Mouse (Mus musculus): ENCODE measurements around the gene Trpm1. TPM values are rescaled to one million over a fixed set of nuclear protein-coding genes. Genes with fewer than 3 reads are reported as not detected.

The Trpm1 gene
- polyA plus RNA-seq, 1 experiment from 2014 or later = 0.11 TPM

DNA sequence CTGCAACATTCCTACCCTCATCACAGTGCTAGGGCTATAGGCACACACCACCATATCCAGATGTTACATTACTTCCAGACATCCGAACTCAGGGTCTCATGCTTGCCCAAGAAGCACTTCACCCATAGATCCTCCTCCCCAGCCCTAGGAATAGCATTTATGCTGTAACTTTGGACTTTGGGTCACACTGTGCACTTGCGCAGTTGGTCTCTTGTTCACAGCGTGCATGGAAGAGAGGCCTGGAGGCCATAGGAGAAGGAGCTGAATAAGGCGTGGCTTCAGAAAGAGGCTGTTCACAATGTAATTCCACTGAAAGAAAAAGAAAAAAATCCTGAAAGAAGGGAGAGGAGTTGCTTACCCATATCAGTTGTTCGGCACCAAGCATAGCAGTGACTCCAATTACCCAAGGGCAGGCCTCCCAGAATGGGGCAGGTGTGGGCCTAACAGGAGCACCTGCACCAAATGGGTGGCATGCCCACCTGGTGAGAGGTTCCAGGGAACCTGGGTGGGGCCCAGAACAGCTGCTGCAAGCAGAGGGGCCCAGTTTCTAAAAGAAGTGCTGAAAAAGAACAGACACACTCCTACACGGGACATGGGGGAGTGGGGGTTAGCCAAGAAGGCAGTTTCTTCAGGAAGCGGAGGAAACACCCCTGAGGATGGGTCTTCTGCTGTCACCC, 84.9 kb downstream of the Trpm1 start:
- H3K4me2 ChIP-seq = no peak overlapping the region
- H3K4me1 ChIP-seq (replicated peaks) = no peaks in the 10 kb centered on the region
- H3K27me3 ChIP-seq = no peaks in the 10 kb centered on the region
- H3K9me3 ChIP-seq (replicated peaks) = no peaks in the 10 kb centered on the region
- no peak overlapping the region for H3K9ac ChIP-seq
- H3K27ac ChIP-seq = no peak overlapping the region
- no peak for ATAC-seq (replicated peaks; ENCODE audit: insufficient number of reproducible peaks, insufficient read depth, low FRiP score, low read depth)
- no peak overlapping the region for H3K4me3 ChIP-seq
- 82% methylated on average over 7 of the region's 7 CpGs for WGBS
- no peaks in the 10 kb centered on the region for H3K36me3 ChIP-seq

DNA sequence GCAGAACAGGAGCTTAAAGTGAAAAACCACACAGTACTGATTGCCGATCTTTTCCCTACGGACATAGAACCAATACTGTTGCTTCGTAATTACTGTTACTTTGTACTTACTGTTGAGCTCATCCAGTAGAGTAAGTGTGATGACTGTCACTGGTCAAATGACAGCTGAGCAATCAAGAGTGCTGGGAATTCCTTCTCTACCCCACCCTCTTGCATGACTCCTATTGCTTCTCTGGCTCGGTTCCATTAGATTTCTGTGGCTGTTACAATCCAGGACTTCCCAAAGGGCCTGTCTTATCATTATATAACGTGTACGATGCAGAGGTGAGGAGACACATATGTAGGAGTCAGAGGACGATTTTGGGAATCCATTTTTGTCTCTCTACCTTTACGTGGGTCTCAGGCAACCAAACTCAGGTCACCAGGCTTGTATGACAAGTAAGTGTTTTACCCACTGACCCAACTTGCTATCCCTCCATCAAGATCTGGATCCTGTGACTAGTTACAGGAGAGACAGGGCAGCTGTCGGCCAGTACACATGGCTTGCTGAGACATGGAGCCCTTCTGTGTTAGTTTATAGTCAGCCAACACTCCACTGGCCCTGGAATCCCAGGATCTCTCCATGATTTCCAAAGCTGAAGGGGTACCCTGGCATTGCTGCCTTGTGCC, 85.6 kb downstream of the Trpm1 start:
- Histone ChIP-seq H3K9ac (no peak overlapping the region), H3K27ac (no peak overlapping the region)
- 68% methylated on average over 9 of the region's 9 CpGs for WGBS

DNA sequence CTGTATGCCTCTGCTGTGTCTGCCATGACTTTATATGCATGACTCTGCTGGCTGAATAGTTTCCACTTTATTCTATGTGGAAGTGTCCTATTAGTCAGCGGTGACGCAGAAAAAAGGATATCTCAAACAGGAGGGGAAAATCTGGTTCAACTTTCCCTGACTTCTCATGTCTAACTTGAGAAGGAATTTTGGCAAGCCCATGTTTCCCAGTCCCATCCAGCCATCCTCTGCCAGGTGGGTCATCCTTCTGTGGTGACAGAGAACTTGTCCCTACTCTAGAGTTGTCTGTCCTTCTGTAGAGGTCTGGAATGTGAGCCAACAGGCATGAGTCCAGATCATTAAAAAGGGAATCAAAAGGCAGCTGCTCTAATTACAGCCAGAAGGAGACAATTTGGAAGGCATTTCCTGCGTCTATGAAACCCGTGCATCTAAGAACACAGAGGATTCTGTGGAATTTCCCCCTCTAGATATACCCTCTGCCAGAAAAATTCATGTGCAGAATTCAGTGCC, 86.2 kb downstream of the Trpm1 start:
- 67% methylated on average over 4 of the region's 4 CpGs for WGBS
- no peaks in the 10 kb centered on the region for H3K27me3 ChIP-seq
- ATAC-seq (replicated peaks; ENCODE audit: insufficient number of reproducible peaks, insufficient read depth, low FRiP score, low read depth) = no peak
- H3K9ac ChIP-seq = no peak overlapping the region
- no peak overlapping the region for H3K4me3 ChIP-seq
- no peaks in the 10 kb centered on the region for H3K36me3 ChIP-seq
- no peaks in the 10 kb centered on the region for H3K4me1 ChIP-seq (replicated peaks)
- H3K4me2 ChIP-seq = no peak overlapping the region
- H3K27ac ChIP-seq = no peak overlapping the region
- no peaks in the 10 kb centered on the region for H3K9me3 ChIP-seq (replicated peaks)

More for the DNA sequence above, 85.6 kb downstream of the Trpm1 start:
- H3K27me3 ChIP-seq = no peaks in the 10 kb centered on the region
- no peak overlapping the region for H3K4me3 ChIP-seq
- H3K4me1 ChIP-seq (replicated peaks) = no peaks in the 10 kb centered on the region
- H3K9me3 ChIP-seq (replicated peaks) = no peaks in the 10 kb centered on the region
- H3K4me2 ChIP-seq = no peak overlapping the region
- no peaks in the 10 kb centered on the region for H3K36me3 ChIP-seq
- no peak for ATAC-seq (replicated peaks; ENCODE audit: insufficient number of reproducible peaks, insufficient read depth, low FRiP score, low read depth)

DNA sequence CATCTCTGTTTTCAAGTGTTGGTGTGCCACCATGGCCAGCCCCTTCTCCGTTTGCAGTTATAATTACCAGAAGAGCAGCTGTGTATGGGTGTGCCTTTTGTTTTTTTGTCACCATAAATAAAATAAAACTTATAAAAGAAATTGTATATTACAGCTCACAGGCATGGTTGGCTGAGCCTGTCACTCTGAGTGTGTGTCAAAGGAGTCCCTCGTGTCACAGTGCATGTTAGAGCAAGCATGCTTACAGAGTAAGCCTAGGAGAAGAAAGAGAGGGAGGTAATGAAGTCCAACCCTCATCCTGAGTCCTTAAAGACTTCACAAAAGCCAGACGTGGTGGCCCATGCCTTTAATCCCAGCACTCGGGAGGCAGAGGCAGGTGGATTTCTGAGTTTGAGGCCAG, 88.8 kb downstream of the Trpm1 start:
- H3K4me2 ChIP-seq = no peak overlapping the region
- H3K27me3 ChIP-seq = no peaks in the 10 kb centered on the region
- no peaks in the 10 kb centered on the region for H3K4me1 ChIP-seq (replicated peaks)

DNA sequence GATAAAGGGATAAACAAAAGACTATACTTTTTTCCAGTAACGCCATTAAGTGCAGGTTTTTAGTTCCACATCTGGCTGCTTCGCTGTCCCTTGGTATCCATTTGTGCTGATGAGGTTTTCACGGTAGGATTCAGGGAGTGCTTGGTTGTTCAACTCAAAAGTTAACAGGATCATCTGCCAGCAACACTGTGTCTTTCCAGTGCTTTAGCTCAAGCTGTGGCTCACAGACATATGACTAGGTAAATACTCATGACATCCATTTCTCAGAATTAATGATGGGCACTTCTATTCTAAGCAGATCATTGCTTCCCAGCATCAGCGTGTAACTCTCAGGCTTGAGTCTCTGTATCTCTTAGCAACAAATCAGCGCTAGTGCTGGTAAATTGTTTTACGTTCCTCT, 90.7 kb downstream of the Trpm1 start:
- Histone ChIP-seq H3K27me3 (no peaks in the 10 kb centered on the region), H3K27ac (no peak overlapping the region), H3K4me2 (no peak overlapping the region), H3K4me1 (replicated peaks) (no peaks in the 10 kb centered on the region), H3K4me3 (no peak overlapping the region), H3K9me3 (replicated peaks) (no peaks in the 10 kb centered on the region), H3K36me3 (no peaks in the 10 kb centered on the region), H3K9ac (no peak overlapping the region)
- WGBS = 81% methylated on average over 6 of the region's 6 CpGs
- ATAC-seq (replicated peaks; ENCODE audit: insufficient number of reproducible peaks, insufficient read depth, low FRiP score, low read depth) = no peak

More for the DNA sequence above, 88.8 kb downstream of the Trpm1 start:
- no peak overlapping the region for H3K27ac ChIP-seq
- H3K4me3 ChIP-seq = no peak overlapping the region
- no peak overlapping the region for H3K9ac ChIP-seq
- ATAC-seq (replicated peaks; ENCODE audit: insufficient number of reproducible peaks, insufficient read depth, low FRiP score, low read depth) = no peak
- H3K9me3 ChIP-seq (replicated peaks) = no peaks in the 10 kb centered on the region
- H3K36me3 ChIP-seq = no peaks in the 10 kb centered on the region
- 70% methylated on average over 4 of the region's 4 CpGs for WGBS

DNA sequence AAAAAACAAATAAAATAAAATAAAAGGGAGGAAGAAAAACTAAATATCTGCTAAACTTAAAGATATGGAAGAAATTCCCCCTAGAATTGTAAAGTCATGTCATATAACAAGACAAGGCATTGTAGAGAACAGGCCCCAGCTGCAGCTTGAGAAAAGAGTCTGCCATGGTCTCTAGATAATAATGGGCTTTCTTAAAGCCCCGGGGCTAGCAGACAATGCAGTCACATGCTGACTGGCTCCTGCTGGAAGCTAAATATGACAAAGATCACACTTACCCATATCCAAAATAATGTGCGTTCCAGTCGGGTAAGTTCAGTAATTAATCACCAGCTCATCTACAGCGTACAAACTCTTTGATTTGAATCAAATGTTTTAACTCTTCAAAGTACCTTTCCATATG, 93.1 kb downstream of the Trpm1 start:
- WGBS = 71% methylated on average over 4 of the region's 4 CpGs
- Histone ChIP-seq H3K4me1 (replicated peaks) (peaks cover 6% of the 10 kb centered on the region), H3K4me3 (no peak overlapping the region), H3K9me3 (replicated peaks) (no peaks in the 10 kb centered on the region), H3K27me3 (no peaks in the 10 kb centered on the region), H3K36me3 (no peaks in the 10 kb centered on the region), H3K4me2 (no peak overlapping the region), H3K9ac (no peak overlapping the region), H3K27ac (no peak overlapping the region)
- ATAC-seq (replicated peaks; ENCODE audit: insufficient number of reproducible peaks, insufficient read depth, low FRiP score, low read depth) = no peak

DNA sequence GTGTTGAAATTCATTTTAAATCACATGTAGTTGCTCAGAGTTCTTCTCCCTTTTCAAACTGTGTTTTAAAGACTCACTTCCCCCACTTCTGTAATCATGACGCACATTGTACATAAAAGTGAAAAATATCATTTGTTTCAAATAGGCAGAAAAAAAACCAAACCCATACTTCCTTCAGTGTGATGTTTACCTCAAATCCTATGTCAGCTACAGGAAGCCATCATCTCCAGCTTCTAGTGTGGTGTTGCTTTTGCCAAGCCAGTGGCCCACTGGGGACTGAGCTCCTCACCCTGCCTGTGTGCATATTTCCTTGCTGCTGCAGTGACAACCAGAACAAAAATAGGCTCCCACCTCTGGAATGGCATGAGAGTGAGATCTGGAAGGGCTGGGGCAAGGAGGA, 94.7 kb downstream of the Trpm1 start:
- H3K27ac ChIP-seq = no peak overlapping the region
- ATAC-seq (replicated peaks; ENCODE audit: insufficient number of reproducible peaks, insufficient read depth, low FRiP score, low read depth) = no peak

DNA sequence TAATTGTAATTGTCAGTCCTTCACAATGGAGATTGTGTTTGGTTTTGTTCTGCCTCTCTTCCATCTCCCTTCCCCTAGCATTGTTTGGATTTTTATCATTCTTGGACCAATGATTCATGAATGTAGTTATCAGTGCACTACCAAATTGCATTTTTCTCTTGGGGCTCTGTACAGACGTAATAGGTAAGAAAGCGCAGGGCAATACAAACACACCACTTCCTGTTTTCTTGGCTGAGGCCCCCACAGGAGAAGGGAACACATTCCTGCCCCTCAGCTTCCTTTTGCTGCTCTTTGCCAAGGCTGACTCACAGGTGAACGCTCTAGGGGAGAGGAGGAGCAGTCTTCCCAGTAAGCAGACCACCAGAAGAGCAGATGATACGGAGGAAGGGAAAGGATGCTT, 96.1 kb downstream of the Trpm1 start:
- WGBS = 32% methylated on average over 4 of the region's 4 CpGs
- no peaks in the 10 kb centered on the region for H3K9me3 ChIP-seq (replicated peaks)
- no peak overlapping the region for H3K4me2 ChIP-seq
- H3K9ac ChIP-seq = no peak overlapping the region
- peaks cover 6% of the 10 kb centered on the region for H3K4me1 ChIP-seq (replicated peaks)
- no peak overlapping the region for H3K4me3 ChIP-seq
- no peaks in the 10 kb centered on the region for H3K36me3 ChIP-seq
- ATAC-seq (replicated peaks; ENCODE audit: insufficient number of reproducible peaks, insufficient read depth, low FRiP score, low read depth) = no peak
- H3K27ac ChIP-seq = no peak overlapping the region
- no peaks in the 10 kb centered on the region for H3K27me3 ChIP-seq

More for the DNA sequence above, 94.7 kb downstream of the Trpm1 start:
- H3K9me3 ChIP-seq (replicated peaks) = no peaks in the 10 kb centered on the region
- H3K36me3 ChIP-seq = no peaks in the 10 kb centered on the region
- H3K27me3 ChIP-seq = no peaks in the 10 kb centered on the region
- peaks cover 6% of the 10 kb centered on the region for H3K4me1 ChIP-seq (replicated peaks)
- no peak overlapping the region for H3K4me3 ChIP-seq
- WGBS = 95% methylated on average over 1 of the region's 1 CpGs
- no peak overlapping the region for H3K4me2 ChIP-seq
- H3K9ac ChIP-seq = no peak overlapping the region

DNA sequence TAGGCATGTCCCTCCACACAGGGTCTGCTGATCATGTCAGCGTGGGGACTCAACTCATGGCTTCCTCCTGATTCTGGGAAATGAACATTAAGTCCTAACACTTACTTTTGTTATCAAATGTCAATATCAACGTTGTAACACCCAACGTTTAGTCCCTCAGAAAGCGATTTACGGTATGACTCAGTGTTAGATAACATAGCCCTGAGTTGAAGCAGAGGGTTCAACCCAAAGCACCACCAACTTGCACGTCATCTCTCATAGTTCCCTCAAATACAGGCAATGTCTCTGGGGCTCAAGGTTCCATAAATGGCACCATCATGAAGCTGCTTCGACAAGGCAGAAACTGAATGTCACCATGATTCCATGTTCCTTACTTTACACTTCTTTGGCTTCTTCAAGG, 96.8 kb downstream of the Trpm1 start:
- ATAC-seq (replicated peaks; ENCODE audit: insufficient number of reproducible peaks, insufficient read depth, low FRiP score, low read depth) = no peak
- H3K4me2 ChIP-seq = no peak overlapping the region
- 84% methylated on average over 7 of the region's 7 CpGs for WGBS

DNA sequence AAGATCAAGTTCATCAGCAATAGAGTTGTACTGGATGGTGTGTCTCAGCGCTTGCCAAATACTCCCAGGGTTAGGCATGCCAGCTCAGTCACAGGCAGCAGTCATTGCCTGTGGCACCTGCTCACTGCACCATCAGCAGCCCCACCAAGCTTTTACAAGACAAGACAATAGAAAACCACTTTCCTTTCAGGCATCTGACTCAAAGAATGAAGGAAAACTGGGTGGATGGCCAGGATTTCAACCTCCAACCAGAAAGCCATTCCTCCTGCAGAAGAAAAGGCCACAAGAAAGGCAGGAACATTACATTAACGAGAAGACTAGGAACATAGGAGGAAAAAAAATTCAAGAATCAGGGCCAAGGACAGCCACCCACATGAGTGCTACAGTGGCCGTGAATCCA, 100.1 kb downstream of the Trpm1 start:
- Histone ChIP-seq H3K4me1 (replicated peaks) (peaks cover 6% of the 10 kb centered on the region), H3K4me3 (no peak overlapping the region), H3K9me3 (replicated peaks) (no peaks in the 10 kb centered on the region), H3K27me3 (no peaks in the 10 kb centered on the region), H3K4me2 (no peak overlapping the region), H3K27ac (no peak overlapping the region), H3K36me3 (no peaks in the 10 kb centered on the region), H3K9ac (no peak overlapping the region)
- ATAC-seq (replicated peaks; ENCODE audit: insufficient number of reproducible peaks, insufficient read depth, low FRiP score, low read depth) = no peak
- WGBS = 91% methylated on average over 3 of the region's 3 CpGs

More for the DNA sequence above, 96.8 kb downstream of the Trpm1 start:
- peaks cover 6% of the 10 kb centered on the region for H3K4me1 ChIP-seq (replicated peaks)
- H3K9ac ChIP-seq = no peak overlapping the region
- no peak overlapping the region for H3K27ac ChIP-seq
- H3K27me3 ChIP-seq = no peaks in the 10 kb centered on the region
- H3K9me3 ChIP-seq (replicated peaks) = no peaks in the 10 kb centered on the region
- no peaks in the 10 kb centered on the region for H3K36me3 ChIP-seq
- no peak overlapping the region for H3K4me3 ChIP-seq

DNA sequence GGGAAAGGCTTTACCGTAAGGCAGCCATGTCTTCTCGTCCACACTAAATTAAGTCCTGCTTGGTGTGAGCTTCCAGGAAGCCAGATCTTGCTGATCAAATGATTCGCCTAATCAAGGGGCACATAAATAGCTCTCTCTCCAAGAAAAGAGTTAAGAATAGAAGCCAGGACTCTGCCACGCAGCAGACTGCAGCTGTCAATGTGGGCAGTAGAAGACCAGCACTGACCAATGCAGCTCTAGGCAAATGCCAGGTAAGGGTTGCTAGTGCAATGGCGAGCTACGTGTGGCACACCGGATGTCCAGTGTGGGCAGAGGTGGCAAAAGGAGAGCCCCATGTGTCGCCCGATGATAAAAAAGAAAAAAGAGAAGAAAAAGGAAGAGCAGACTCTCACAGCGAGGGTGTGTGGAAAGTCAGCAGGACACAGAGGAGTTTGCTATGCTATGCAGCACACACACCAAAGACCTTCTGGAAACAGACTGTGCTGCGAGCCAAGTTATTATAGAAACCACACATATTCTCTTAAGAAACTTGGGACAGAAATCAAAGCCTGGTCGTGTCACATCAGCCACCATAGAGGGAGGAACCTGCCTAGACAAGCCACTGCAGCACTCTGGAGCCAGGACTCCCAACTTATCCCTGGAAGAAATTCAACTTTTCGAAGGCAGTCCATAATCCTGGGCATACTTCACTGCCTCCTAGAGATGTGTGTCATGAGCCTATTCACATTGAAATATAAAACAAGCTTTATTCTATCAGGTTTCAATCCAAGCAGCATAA, 112.1 kb downstream of the Trpm1 start:
- Histone ChIP-seq H3K9ac (no peak overlapping the region), H3K27ac (no peak overlapping the region), H3K4me2 (no peak overlapping the region), H3K36me3 (no peaks in the 10 kb centered on the region), H3K27me3 (peaks cover 24% of the 10 kb centered on the region), H3K4me3 (no peak overlapping the region), H3K9me3 (replicated peaks) (no peaks in the 10 kb centered on the region), H3K4me1 (replicated peaks) (no peaks in the 10 kb centered on the region)
- ATAC-seq (replicated peaks; ENCODE audit: insufficient number of reproducible peaks, insufficient read depth, low FRiP score, low read depth) = no peak
- 69% methylated on average over 13 of the region's 13 CpGs for WGBS
